Mouse (Mus musculus) brain, embryonic 14.5 days (tissue): ENCODE results near the gene Tjp1.

Source experiments
- CTCF ChIP-seq: fragments of 200-500 bp; IDR thresholded peaks from 2 replicates; pipeline ENCODE4 v1.5.1; 2012; ENCODE audit warnings: inconsistent platforms, mild to moderate bottlenecking, moderate library complexity, borderline replicate concordance; ENCODE audit not compliant: insufficient read depth, insufficient read length; ENCODE audit errors: extremely low read depth
- POLR2A ChIP-seq: fragments of 200-500 bp; IDR thresholded peaks from 2 replicates; pipeline ENCODE4 v1.6.1; 2012; ENCODE audit warnings: mild to moderate bottlenecking, inconsistent platforms, borderline replicate concordance; ENCODE audit not compliant: poor library complexity, insufficient read depth, insufficient read length, severe bottlenecking; ENCODE audit errors: extremely low read depth

- TF ChIP-seq CTCF = no peak
- TF ChIP-seq POLR2A = no peak
Measured at GRCm38 (mm10) chr7:65394672-65395071, 132.9 kb downstream of the Tjp1 start.
